Mouse (Mus musculus) bone marrow macrophage, adult 2 months (primary cell): ENCODE data around the gene Zfand2b.

Source experiments
- CTCF ChIP-seq: IDR thresholded peaks from 2 replicates; pipeline ENCODE4 v1.5.1; 2012; ENCODE audit warnings: low read depth, mild to moderate bottlenecking, low read length, moderate library complexity
- POLR2A ChIP-seq: IDR thresholded peaks from 2 replicates; pipeline ENCODE4 v1.6.1; 2012; ENCODE audit warnings: mild to moderate bottlenecking, low read depth, low read length, borderline replicate concordance

- TF ChIP-seq CTCF (no peak), POLR2A (no peak)
Observed at GRCm38 (mm10) chr1:75181377-75181870, 13.0 kb downstream of the Zfand2b start.
